Mouse (Mus musculus) ES-E14 (cell line): Measurements from ENCODE around the gene Gm17428. TPM values are rescaled to one million over a fixed set of nuclear protein-coding genes. Genes with fewer than 3 reads are reported as not detected.

ENCODE experiments used
- DNase-seq: peaks from one replicate; pipeline ENCODE4 v3.0.0-alpha.2; 2013; ENCODE audit warnings: low read depth, low spot score
- H3K27ac ChIP-seq: 2 replicates; pipeline ENCODE4 v1.5.1; 2012; ENCODE audit warnings: low read depth, mild to moderate bottlenecking, low read length, moderate library complexity, mixed read lengths; ENCODE audit not compliant: poor library complexity, insufficient read depth, severe bottlenecking
- H3K36me3 ChIP-seq: 2 replicates; pipeline ENCODE4 v1.6.1; 2012; ENCODE audit warnings: mild to moderate bottlenecking, low read length, moderate library complexity, mixed read lengths; ENCODE audit not compliant: control insufficient read depth, poor library complexity, insufficient read depth, severe bottlenecking
- H3K4me1 ChIP-seq, 2 experiments: fragments of 150-350 bp in 1 of 2; sonication (generic) in 1 of 2; 2 replicates each; pipeline ENCODE4 v1.6.1; 2012; ENCODE audit warnings: low read length in 2 of 2, mild to moderate bottlenecking in 1 of 2, mixed read lengths in 1 of 2; ENCODE audit not compliant: control insufficient read depth in 2 of 2, insufficient read depth in 2 of 2, poor library complexity in 1 of 2
- H3K4me3 ChIP-seq, 2 experiments: fragments of 150-350 bp in 1 of 2; sonication (generic) in 1 of 2; 2 replicates each; pipeline ENCODE4 v1.5.1; 2012; ENCODE audit warnings: low read length in 2 of 2, low read depth in 1 of 2, mild to moderate bottlenecking in 1 of 2, mixed read lengths in 1 of 2; ENCODE audit not compliant: insufficient read depth in 1 of 2, poor library complexity in 1 of 2, severe bottlenecking in 1 of 2
- H3K9ac ChIP-seq: 2 replicates; pipeline ENCODE4 v1.6.1; 2012; ENCODE audit warnings: low read depth, mild to moderate bottlenecking, low read length, mixed read lengths; ENCODE audit not compliant: poor library complexity, insufficient read depth, severe bottlenecking
- H3K9me3 ChIP-seq: fragments of 150-350 bp; sonication (generic); 2 replicates; pipeline ENCODE4 v1.6.1; 2012; ENCODE audit warnings: low read depth, mild to moderate bottlenecking, low read length; ENCODE audit not compliant: control insufficient read depth, insufficient read depth
- CHD2 ChIP-seq: IDR thresholded peaks from 2 replicates; pipeline ENCODE4 v1.6.1; 2014; ENCODE audit warnings: mild to moderate bottlenecking, low read depth, low read length, inconsistent platforms
- HCFC1 ChIP-seq: IDR thresholded peaks from 2 replicates; pipeline ENCODE4 v1.6.1; 2012; ENCODE audit warnings: low read length, inconsistent platforms, borderline replicate concordance; ENCODE audit not compliant: insufficient read depth
- MAFK ChIP-seq: IDR thresholded peaks from 2 replicates; pipeline ENCODE4 v1.6.1; 2014; ENCODE audit warnings: mild to moderate bottlenecking, low read depth, low read length, inconsistent platforms; ENCODE audit not compliant: insufficient read depth
- ZC3H11A ChIP-seq: IDR thresholded peaks from 2 replicates; pipeline ENCODE4 v1.6.1; 2012; ENCODE audit warnings: low read depth, mild to moderate bottlenecking, inconsistent platforms, low read length, borderline replicate concordance
- ZNF384 ChIP-seq: IDR thresholded peaks from 2 replicates; pipeline ENCODE4 v1.6.1; 2012; ENCODE audit warnings: low read depth, low read length, inconsistent platforms
- in situ Hi-C, 2 experiments: fragments of 600-800 bp; cut with MboI; formaldehyde crosslinking; loops; one replicate each; pipeline ENCODE4 v1.15.1; 2025; ENCODE audit warnings: low sequenced_read_pairs in 2 of 2, inconsistent platforms in 1 of 2; ENCODE audit not compliant: unreplicated experiment in 2 of 2
- total RNA-seq: library from RNA; depleted of rRNA; stranded (reverse); fragments of 300-350 nt; gene quantifications from 2 replicates; pipeline ENCODE4 v1.2.3, GENCODE M21; 2012

The Gm17428 gene
- total RNA-seq, 1 experiment: not detected

GRCm38 (mm10) chr14:55003878-55004855, 27.4 kb downstream of the Gm17428 start:
- no peaks in the 10 kb centered on the region for H3K9me3 ChIP-seq
- TF ChIP-seq ZC3H11A (no peak), CHD2 (no peak), ZNF384 (no peak), HCFC1 (no peak), MAFK (no peak)
- no peak overlapping the region for H3K27ac ChIP-seq
- H3K9ac ChIP-seq: no peak overlapping the region
- H3K4me3 ChIP-seq: no peak overlapping the region
- H3K4me1 ChIP-seq: peaks cover 0 to 17% of the 10 kb centered on the region in 2 experiments; a peak in 1 of 4 replicates
- in situ Hi-C loops: no loop called here
- no peak for DNase-seq
- H3K36me3 ChIP-seq: no peaks in the 10 kb centered on the region

GRCm38 (mm10) chr14:55005506-55005905, 28.8 kb downstream of the Gm17428 start:
- H3K9me3 ChIP-seq: no peaks in the 10 kb centered on the region
- peaks cover 0 to 17% of the 10 kb centered on the region in 2 experiments; a peak in 1 of 4 replicates for H3K4me1 ChIP-seq
- no peak overlapping the region for H3K9ac ChIP-seq
- in situ Hi-C loops: no loop called here
- DNase-seq: no peak
- no peak overlapping the region for H3K27ac ChIP-seq
- TF ChIP-seq HCFC1 (no peak), MAFK (no peak), ZNF384 (no peak), ZC3H11A (no peak), CHD2 (no peak)
- no peak overlapping the region for H3K4me3 ChIP-seq
- no peaks in the 10 kb centered on the region for H3K36me3 ChIP-seq

DNA sequence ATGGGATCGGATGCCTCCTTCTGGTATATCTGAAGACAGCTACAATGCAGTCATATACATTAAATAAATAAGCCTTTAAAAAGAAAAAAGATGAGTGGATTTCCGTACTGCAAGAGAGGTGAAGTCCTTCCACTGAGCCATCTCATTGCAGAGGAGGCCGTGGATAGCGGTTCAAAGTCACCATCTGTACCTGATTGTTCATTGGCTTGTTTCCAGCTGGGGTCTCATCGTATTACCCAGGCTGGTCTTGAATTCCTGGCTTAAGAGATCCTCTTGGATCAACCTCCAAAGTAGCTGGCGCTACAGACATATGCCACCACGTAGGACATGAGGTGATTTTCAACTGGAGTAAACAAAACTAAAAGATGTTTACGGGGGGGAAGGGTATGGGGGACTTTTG, 29.2 kb downstream of the Gm17428 start:
- Histone ChIP-seq H3K9me3 (no peaks in the 10 kb centered on the region), H3K4me1 (peaks cover 0 to 17% of the 10 kb centered on the region in 2 experiments; a peak in 1 of 4 replicates), H3K4me3 (no peak overlapping the region), H3K27ac (no peak overlapping the region), H3K9ac (no peak overlapping the region), H3K36me3 (no peaks in the 10 kb centered on the region)
- in situ Hi-C loops: no loop called here
- DNase-seq: no peak
- TF ChIP-seq HCFC1 (no peak), ZNF384 (no peak), ZC3H11A (no peak), MAFK (no peak), CHD2 (no peak)

DNA sequence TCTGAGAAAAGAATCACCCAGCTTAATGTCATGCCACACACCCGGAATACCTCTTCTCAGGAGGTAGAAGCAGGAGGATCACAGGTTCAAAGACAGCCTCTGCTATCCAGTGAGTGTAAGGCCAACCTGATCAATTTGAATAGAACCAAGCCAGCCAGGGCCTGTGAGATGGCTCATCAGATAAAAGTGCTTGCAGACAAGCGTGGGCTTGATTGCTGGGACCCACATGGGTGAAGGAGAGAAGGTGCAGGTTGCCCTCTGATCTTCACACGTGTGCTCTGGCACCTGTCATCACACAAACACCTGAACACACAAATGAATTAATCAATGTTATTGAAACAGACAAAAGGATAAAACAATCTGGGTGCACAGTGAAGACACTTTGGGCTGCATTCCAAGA, 29.8 kb downstream of the Gm17428 start:
- DNase-seq: no peak
- in situ Hi-C loops: no loop called here
- H3K9me3 ChIP-seq: no peaks in the 10 kb centered on the region
- H3K4me1 ChIP-seq: peaks cover 0 to 17% of the 10 kb centered on the region in 2 experiments; a peak in 1 of 4 replicates
- H3K4me3 ChIP-seq: no peak overlapping the region
- no peak for TF ChIP-seq ZC3H11A
- TF ChIP-seq MAFK: no peak
- no peak for TF ChIP-seq CHD2
- TF ChIP-seq HCFC1: no peak
- H3K9ac ChIP-seq: no peak overlapping the region
- no peak overlapping the region for H3K27ac ChIP-seq
- H3K36me3 ChIP-seq: no peaks in the 10 kb centered on the region
